Mouse (Mus musculus) limb, embryonic 13.5 days (tissue): Measurements from ENCODE around the gene Lypd6. TPM values are rescaled to one million over a fixed set of nuclear protein-coding genes. Genes with fewer than 3 reads are reported as not detected.

Source experiments
- ATAC-seq: fragments of 200-750 bp; cut with Nextera tagmentation; 2 replicates; pipeline ENCODE4 v1.8.0; 2017; ENCODE audit warnings: low read depth, moderate number of reproducible peaks, moderate TSS enrichment; ENCODE audit not compliant: low FRiP score
- H3K27ac ChIP-seq: fragments of 300-500 bp; sonication (generic); 2 replicates; pipeline ENCODE4 v1.5.1; 2015; ENCODE audit warnings: inconsistent platforms, mild to moderate bottlenecking, moderate library complexity
- H3K27me3 ChIP-seq: fragments of 300-500 bp; sonication (generic); 2 replicates; pipeline ENCODE4 v1.6.1; 2015; ENCODE audit warnings: mild to moderate bottlenecking, inconsistent platforms
- H3K36me3 ChIP-seq: fragments of 300-500 bp; sonication (generic); 2 replicates; pipeline ENCODE4 v1.6.1; 2015; ENCODE audit warnings: inconsistent platforms, mild to moderate bottlenecking, moderate library complexity
- H3K4me1 ChIP-seq: fragments of 300-500 bp; sonication (generic); 2 replicates; pipeline ENCODE4 v1.6.1; 2015; ENCODE audit warnings: inconsistent platforms
- H3K4me2 ChIP-seq: fragments of 300-500 bp; sonication (generic); replicated peaks from 2 replicates; pipeline ENCODE4 v1.6.1; 2015; ENCODE audit warnings: inconsistent platforms, mild to moderate bottlenecking, moderate library complexity
- H3K4me3 ChIP-seq: fragments of 300-500 bp; sonication (generic); 2 replicates; pipeline ENCODE4 v1.5.1; 2015; ENCODE audit warnings: moderate library complexity, mild to moderate bottlenecking, inconsistent platforms
- H3K9ac ChIP-seq: fragments of 300-500 bp; sonication (generic); 2 replicates; pipeline ENCODE4 v1.6.1; 2015; ENCODE audit warnings: mild to moderate bottlenecking, inconsistent platforms
- H3K9me3 ChIP-seq: fragments of 300-500 bp; sonication (generic); 2 replicates; pipeline ENCODE4 v1.6.1; 2016; ENCODE audit warnings: inconsistent platforms
- WGBS: fragments of 180-500 bp; shearing (Covaris S2); methylation state at CpG from one replicate; pipeline ENCODE4 v1.1.7; 2015; 5-methylcytosine and 5-hydroxymethylcytosine counted together
- polyA plus RNA-seq: library from polyadenylated mRNA; unstranded; fragments of >200 nt; fragmentation: Nextera tagmentation; extraction: Ambion mirVana; gene quantifications from 2 replicates; pipeline ENCODE4 v1.2.1, GENCODE M21; 2015

The Lypd6 gene
- polyA plus RNA-seq, 1 experiment from 2014 or later, result 12.2 TPM

GRCm38 (mm10) chr2:50072158-50072557, 5.9 kb downstream of the Lypd6 start:
- Histone ChIP-seq H3K4me1 (0 out of 2 replicates have a peak, but pooled peaks cover 8% of the 10 kb centered on the region), H3K36me3 (no peaks in the 10 kb centered on the region), H3K4me3 (no peak overlapping the region), H3K27me3 (peaks cover 12% of the 10 kb centered on the region), H3K9me3 (no peaks in the 10 kb centered on the region), H3K9ac (no peak overlapping the region), H3K4me2 (no peak overlapping the region), H3K27ac (no peak overlapping the region)
- ATAC-seq, result no peak
- WGBS, result 81% methylated on average over 4 of the region's 4 CpGs

GRCm38 (mm10) chr2:50084746-50085145, 18.5 kb downstream of the Lypd6 start:
- WGBS, result 54% methylated on average over 3 of the region's 3 CpGs
- H3K27me3 ChIP-seq, result no peaks in the 10 kb centered on the region
- no peak for ATAC-seq
- H3K4me2 ChIP-seq, result no peak overlapping the region
- H3K9me3 ChIP-seq, result no peaks in the 10 kb centered on the region
- no peak overlapping the region for H3K4me3 ChIP-seq
- no peaks in the 10 kb centered on the region for H3K36me3 ChIP-seq
- H3K4me1 ChIP-seq, result 0 out of 2 replicates have a peak, but pooled peaks cover 3% of the 10 kb centered on the region
- no peak overlapping the region for H3K27ac ChIP-seq
- H3K9ac ChIP-seq, result no peak overlapping the region

GRCm38 (mm10) chr2:50087761-50088160, 21.5 kb downstream of the Lypd6 start:
- Histone ChIP-seq H3K9me3 (no peaks in the 10 kb centered on the region), H3K27ac (no peak overlapping the region), H3K27me3 (no peaks in the 10 kb centered on the region), H3K36me3 (no peaks in the 10 kb centered on the region), H3K4me1 (0 out of 2 replicates have a peak, but pooled peaks cover 3% of the 10 kb centered on the region), H3K4me2 (no peak overlapping the region), H3K4me3 (no peak overlapping the region), H3K9ac (no peak overlapping the region)
- no peak for ATAC-seq
- WGBS, result 46% methylated on average over 3 of the region's 3 CpGs

- H3K4me1 ChIP-seq, result peaks cover 19% of the 10 kb centered on the region
- H3K9me3 ChIP-seq, result no peaks in the 10 kb centered on the region
- no peak overlapping the region for H3K9ac ChIP-seq
- ATAC-seq, result no peak
- 63% methylated on average over 3 of the region's 3 CpGs for WGBS
- no peak overlapping the region for H3K4me2 ChIP-seq
- H3K4me3 ChIP-seq, result no peak overlapping the region
- H3K27ac ChIP-seq, result no peak overlapping the region
- H3K27me3 ChIP-seq, result 0 out of 2 replicates have a peak, but pooled peaks cover 3% of the 10 kb centered on the region
- H3K36me3 ChIP-seq, result no peaks in the 10 kb centered on the region
These were observed 30.1 kb downstream of the Lypd6 start for GRCm38 (mm10) chr2:50096336-50096735.

GRCm38 (mm10) chr2:50100364-50101151, 34.3 kb downstream of the Lypd6 start:
- Histone ChIP-seq H3K4me2 (no peak overlapping the region), H3K36me3 (no peaks in the 10 kb centered on the region), H3K27me3 (0 out of 2 replicates have a peak, but pooled peaks cover 3% of the 10 kb centered on the region), H3K9ac (no peak overlapping the region), H3K4me1 (peaks cover 23% of the 10 kb centered on the region), H3K4me3 (no peak overlapping the region), H3K27ac (no peak overlapping the region; the same call in 1 of the 2 replicates), H3K9me3 (no peaks in the 10 kb centered on the region)
- no peak for ATAC-seq
- 32% methylated on average over 9 of the region's 9 CpGs for WGBS

GRCm38 (mm10) chr2:50101152-50101450, 34.9 kb downstream of the Lypd6 start:
- Histone ChIP-seq H3K4me3 (no peak overlapping the region), H3K27me3 (0 out of 2 replicates have a peak, but pooled peaks cover 3% of the 10 kb centered on the region), H3K9me3 (no peaks in the 10 kb centered on the region), H3K9ac (no peak overlapping the region), H3K36me3 (no peaks in the 10 kb centered on the region), H3K4me1 (peaks cover 22% of the 10 kb centered on the region), H3K27ac (no peak overlapping the region; the same call in 1 of the 2 replicates), H3K4me2 (no peak overlapping the region)
- WGBS, result 88% methylated on average over 1 of the region's 1 CpGs
- ATAC-seq, result no peak

- Histone ChIP-seq H3K9me3 (no peaks in the 10 kb centered on the region), H3K27me3 (no peaks in the 10 kb centered on the region), H3K4me3 (no peak overlapping the region), H3K4me2 (no peak overlapping the region), H3K4me1 (peaks cover 15% of the 10 kb centered on the region), H3K27ac (no peak overlapping the region), H3K36me3 (no peaks in the 10 kb centered on the region), H3K9ac (no peak overlapping the region)
- ATAC-seq, result no peak
- 61% methylated on average over 7 of the region's 7 CpGs for WGBS
These were observed 37.7 kb downstream of the Lypd6 start for GRCm38 (mm10) chr2:50103850-50104503.

- Histone ChIP-seq H3K9me3 (no peaks in the 10 kb centered on the region), H3K27me3 (no peaks in the 10 kb centered on the region), H3K4me1 (peaks cover 17% of the 10 kb centered on the region; the same call in 1 of the 2 replicates), H3K27ac (no peak overlapping the region), H3K4me3 (no peak overlapping the region), H3K36me3 (no peaks in the 10 kb centered on the region), H3K9ac (no peak overlapping the region), H3K4me2 (no peak overlapping the region)
- 67% methylated on average over 3 of the region's 3 CpGs for WGBS
- ATAC-seq, result no peak
These were observed 39.4 kb downstream of the Lypd6 start for GRCm38 (mm10) chr2:50105590-50105989.

GRCm38 (mm10) chr2:50105992-50106391, 39.8 kb downstream of the Lypd6 start:
- Histone ChIP-seq H3K27ac (no peak overlapping the region), H3K4me3 (no peak overlapping the region), H3K4me1 (peaks cover 14% of the 10 kb centered on the region; the same call in 1 of the 2 replicates), H3K27me3 (no peaks in the 10 kb centered on the region), H3K9ac (no peak overlapping the region), H3K4me2 (no peak overlapping the region), H3K9me3 (no peaks in the 10 kb centered on the region), H3K36me3 (no peaks in the 10 kb centered on the region)
- peak; percentile 19; the same call in 1 of the 2 replicates for ATAC-seq
- 70% methylated on average over 3 of the region's 3 CpGs for WGBS

- no peaks in the 10 kb centered on the region for H3K36me3 ChIP-seq
- H3K4me1 ChIP-seq, result 0 out of 2 replicates have a peak, but pooled peaks cover 7% of the 10 kb centered on the region
- H3K27me3 ChIP-seq, result no peaks in the 10 kb centered on the region
- 83% methylated on average over 3 of the region's 3 CpGs for WGBS
- H3K4me3 ChIP-seq, result no peak overlapping the region
- no peaks in the 10 kb centered on the region for H3K9me3 ChIP-seq
- H3K27ac ChIP-seq, result no peak overlapping the region
- H3K9ac ChIP-seq, result no peak overlapping the region
- H3K4me2 ChIP-seq, result no peak overlapping the region
- ATAC-seq, result no peak
These were observed 40.6 kb downstream of the Lypd6 start for GRCm38 (mm10) chr2:50106879-50107278.

GRCm38 (mm10) chr2:50110167-50110566, 43.9 kb downstream of the Lypd6 start:
- Histone ChIP-seq H3K4me2 (no peak overlapping the region), H3K36me3 (no peaks in the 10 kb centered on the region), H3K27ac (peak overlapping the region; percentile 22; the same call in 1 of the 2 replicates), H3K27me3 (no peaks in the 10 kb centered on the region), H3K4me1 (0 out of 2 replicates have a peak, but pooled peaks cover 7% of the 10 kb centered on the region), H3K4me3 (no peak overlapping the region), H3K9me3 (no peaks in the 10 kb centered on the region), H3K9ac (no peak overlapping the region)
- ATAC-seq, result no peak
- WGBS, result 63% methylated on average over 10 of the region's 10 CpGs

- no peak for ATAC-seq
- Histone ChIP-seq H3K9me3 (no peaks in the 10 kb centered on the region), H3K4me3 (no peak overlapping the region), H3K27me3 (no peaks in the 10 kb centered on the region), H3K36me3 (no peaks in the 10 kb centered on the region), H3K27ac (no peak overlapping the region), H3K9ac (no peak overlapping the region), H3K4me1 (0 out of 2 replicates have a peak, but pooled peaks cover 7% of the 10 kb centered on the region), H3K4me2 (no peak overlapping the region)
- 79% methylated on average over 3 of the region's 3 CpGs for WGBS
These were observed 44.9 kb downstream of the Lypd6 start for GRCm38 (mm10) chr2:50111169-50111568.
